In the genomic region with DNA sequence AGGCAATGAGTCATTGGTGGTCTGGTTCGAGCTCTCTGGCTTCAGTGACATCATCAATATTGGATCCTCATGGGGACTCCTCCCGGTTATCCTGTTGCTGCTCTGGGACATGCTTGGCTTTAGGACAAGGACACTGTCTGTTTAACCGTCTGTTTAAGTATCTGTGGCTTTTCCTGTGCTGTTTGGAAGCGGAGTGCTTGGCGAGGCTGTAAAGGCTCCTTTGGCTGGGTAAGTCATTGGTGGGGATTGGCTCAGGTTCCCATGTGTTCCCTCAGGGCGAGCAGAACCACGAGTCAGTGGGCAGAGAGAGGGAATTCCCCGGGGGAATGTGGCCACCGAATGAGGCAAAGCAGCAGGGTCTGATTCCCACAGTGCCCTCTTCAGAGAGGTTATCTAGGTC, we compare ENCODE assay signal across 17 mouse cellular contexts.
"Had no signal": no experiment of that assay in that cellular context is flagged by ENCODE, and none has a peak within 500 bp of the region (broad histone marks: within the 10 kb centered on the region; RNA-seq: fewer than 3 reads in every experiment).

No protein-coding gene starts in this region.

- H3K4me3 ChIP-seq: layer of hippocampus, adult 2 months; limb, embryonic 10.5 days; limb, embryonic 13.5 days; liver, embryonic 13.5 days; midbrain, embryonic 12.5 days had no signal

- H3K4me2 ChIP-seq: limb, embryonic 13.5 days; liver, embryonic 13.5 days; lung, embryonic 14.5 days; midbrain, embryonic 12.5 days had no signal

- ATAC-seq: midbrain, embryonic 16.5 days had no signal

- DNase-seq: kidney, adult 18-20 months; kidney, adult 9 months; kidney, postnatal 25 days; layer of hippocampus, adult 9-11 months; liver; liver, embryonic 13.5 days; lung, embryonic 14.5 days; lung, postnatal 14 days; right cerebral cortex, postnatal 4 days; thymus, postnatal 25 days had no signal

- H3K27me3 ChIP-seq: limb, embryonic 13.5 days; midbrain, embryonic 12.5 days had no signal

- H3K36me3 ChIP-seq: limb, embryonic 10.5 days; limb, embryonic 13.5 days; liver, embryonic 13.5 days; midbrain, embryonic 12.5 days had no signal

- H3K9ac ChIP-seq: limb, embryonic 13.5 days; liver, embryonic 13.5 days; lung, embryonic 14.5 days; midbrain, embryonic 12.5 days had no signal

- H3K4me1 ChIP-seq: liver, embryonic 13.5 days; midbrain, embryonic 12.5 days had no signal

- H3K9me3 ChIP-seq: limb, embryonic 10.5 days; limb, embryonic 13.5 days; liver, embryonic 13.5 days; midbrain, embryonic 12.5 days had no signal

- H3K27ac ChIP-seq: kidney, postnatal 0 days; layer of hippocampus, adult 2 months; limb, embryonic 10.5 days; limb, embryonic 13.5 days; liver, embryonic 13.5 days; macrophage; midbrain, embryonic 12.5 days had no signal
